Mouse (Mus musculus): Measurements from ENCODE around the gene Ripk1. TPM values are rescaled to one million over a fixed set of nuclear protein-coding genes. Genes with fewer than 3 reads are reported as not detected.
"Not testable (repeated sequence)": the region's sequence is repeated elsewhere in the genome, so short reads cannot be mapped to it uniquely, and the experiment has no call there.

The Ripk1 gene
- total and polyA plus RNA-seq, 3 experiments = 2.0 to 7.4 (median 7.0) TPM

DNA sequence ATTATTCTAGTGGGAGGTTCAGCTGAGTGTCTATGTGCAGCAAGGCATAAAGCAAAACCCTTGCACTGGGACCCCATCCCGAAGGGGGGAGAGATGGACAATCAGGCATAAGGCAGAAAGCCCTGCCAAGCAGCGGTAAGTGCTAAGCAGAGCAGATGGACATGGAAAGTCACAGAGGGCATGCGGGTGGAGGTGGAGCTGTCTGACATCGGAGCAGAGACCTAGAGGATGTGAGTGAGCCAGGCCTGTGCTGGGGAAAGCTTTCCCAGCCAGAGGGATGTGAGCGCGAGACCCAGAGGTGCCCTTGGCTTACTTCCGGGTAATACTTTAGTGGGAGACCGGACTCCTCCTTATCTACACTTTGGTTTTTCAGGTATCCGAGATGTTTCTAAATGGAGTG lies 57.9 kb downstream of the Ripk1 start:
- WGBS = 78% methylated on average over 9 of the region's 9 CpGs
- Histone ChIP-seq H3K4me1 (ENCODE audit: control insufficient read depth, insufficient read depth, low read length) (no peaks in the 10 kb centered on the region), H3K36me3 (ENCODE audit: control insufficient read depth, insufficient read depth, low read length) (no peaks in the 10 kb centered on the region), H3K79me2 (replicated peaks; ENCODE audit: control insufficient read depth, insufficient read depth, low read length) (no peaks in the 10 kb centered on the region), H3K27ac (peak overlapping the region; percentile 20; the same call in 1 of the 2 replicates), H3K9ac (ENCODE audit: low read depth, low read length) (no peak overlapping the region), H3K27me3 (ENCODE audit: control insufficient read depth, insufficient read depth, low read length) (no peaks in the 10 kb centered on the region), H3K4me3 (no peak overlapping the region)
- DNase-seq = no peak
- intact Hi-C loops (cut with DNase I) = no loop called here
- TF ChIP-seq POLR2A (IDR thresholded peaks at IDR 0.05; ENCODE audit: insufficient read depth, low read depth, low read length) (no peak), CTCF (IDR thresholded peaks at IDR 0.05) (no peak), EP300 (IDR thresholded peaks at IDR 0.05; ENCODE audit: insufficient read depth, low read depth, low read length) (no peak)

DNA sequence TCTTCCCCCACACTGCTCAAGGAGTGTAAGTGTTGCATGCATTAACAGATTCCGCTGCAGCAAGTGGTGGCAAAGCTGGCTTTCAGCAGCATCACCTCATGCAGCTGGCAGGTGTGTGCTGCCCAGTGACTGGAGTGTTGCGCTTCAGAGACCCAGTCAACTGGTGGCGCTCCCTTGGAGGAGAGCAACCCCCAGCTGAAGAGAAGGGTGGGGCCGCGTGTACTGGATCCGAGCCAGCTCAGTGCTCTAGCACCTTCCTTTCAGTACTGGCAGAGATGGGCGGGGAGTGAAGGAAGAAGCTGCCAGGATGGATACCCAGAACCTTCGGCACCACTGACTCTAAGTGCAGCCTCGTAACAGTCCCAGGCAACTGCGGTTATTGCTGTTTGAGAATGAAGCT lies 60.3 kb downstream of the Ripk1 start:
- Histone ChIP-seq H3K4me3 (no peak overlapping the region), H3K36me3 (ENCODE audit: control insufficient read depth, insufficient read depth, low read length) (no peaks in the 10 kb centered on the region), H3K9ac (ENCODE audit: low read depth, low read length) (no peak overlapping the region), H3K27me3 (ENCODE audit: control insufficient read depth, insufficient read depth, low read length) (no peaks in the 10 kb centered on the region), H3K79me2 (replicated peaks; ENCODE audit: control insufficient read depth, insufficient read depth, low read length) (no peaks in the 10 kb centered on the region), H3K27ac (no peak overlapping the region), H3K4me1 (ENCODE audit: control insufficient read depth, insufficient read depth, low read length) (no peaks in the 10 kb centered on the region)
- TF ChIP-seq POLR2A (IDR thresholded peaks at IDR 0.05; ENCODE audit: insufficient read depth, low read depth, low read length) (no peak), CTCF (IDR thresholded peaks at IDR 0.05) (no peak), EP300 (IDR thresholded peaks at IDR 0.05; ENCODE audit: insufficient read depth, low read depth, low read length) (no peak)
- 87% methylated on average over 10 of the region's 10 CpGs for WGBS
- intact Hi-C loops (cut with DNase I) = no loop called here
- DNase-seq = no peak

DNA sequence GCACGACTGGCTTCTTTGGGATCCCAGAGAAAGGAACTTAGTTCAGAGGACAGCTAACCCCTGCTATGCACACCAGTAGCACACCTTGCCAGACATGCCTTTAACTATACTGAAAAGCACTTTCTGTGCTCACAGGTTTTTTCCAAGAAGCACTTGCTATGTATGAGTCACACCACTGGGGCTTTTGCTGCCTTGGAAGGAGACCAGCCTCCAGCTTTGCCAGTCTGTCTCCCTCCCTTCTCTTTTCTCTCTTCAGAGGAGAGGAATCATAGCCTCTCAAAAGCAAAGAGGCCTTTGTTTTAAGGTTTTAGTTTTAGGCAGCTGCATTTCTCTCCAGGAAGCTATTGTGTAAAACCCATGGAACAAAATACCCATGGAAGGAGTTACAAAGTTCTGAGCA lies 64.2 kb downstream of the Ripk1 start:
- WGBS = 62% methylated on average over 1 of the region's 1 CpGs
- intact Hi-C loops (cut with DNase I) = no loop called here
- H3K9ac ChIP-seq (ENCODE audit: low read depth, low read length) = no peak overlapping the region
- H3K79me2 ChIP-seq (replicated peaks; ENCODE audit: control insufficient read depth, insufficient read depth, low read length) = no peaks in the 10 kb centered on the region
- no peak overlapping the region for H3K27ac ChIP-seq
- no peak overlapping the region for H3K4me3 ChIP-seq
- DNase-seq = peak; percentile 21 to 39
- TF ChIP-seq POLR2A (IDR thresholded peaks at IDR 0.05; ENCODE audit: insufficient read depth, low read depth, low read length) (no peak), EP300 (IDR thresholded peaks at IDR 0.05; ENCODE audit: insufficient read depth, low read depth, low read length) (no peak), CTCF (IDR thresholded peaks at IDR 0.05) (no peak)
- H3K4me1 ChIP-seq (ENCODE audit: control insufficient read depth, insufficient read depth, low read length) = no peaks in the 10 kb centered on the region
- no peaks in the 10 kb centered on the region for H3K27me3 ChIP-seq (ENCODE audit: control insufficient read depth, insufficient read depth, low read length)
- no peaks in the 10 kb centered on the region for H3K36me3 ChIP-seq (ENCODE audit: control insufficient read depth, insufficient read depth, low read length)

DNA sequence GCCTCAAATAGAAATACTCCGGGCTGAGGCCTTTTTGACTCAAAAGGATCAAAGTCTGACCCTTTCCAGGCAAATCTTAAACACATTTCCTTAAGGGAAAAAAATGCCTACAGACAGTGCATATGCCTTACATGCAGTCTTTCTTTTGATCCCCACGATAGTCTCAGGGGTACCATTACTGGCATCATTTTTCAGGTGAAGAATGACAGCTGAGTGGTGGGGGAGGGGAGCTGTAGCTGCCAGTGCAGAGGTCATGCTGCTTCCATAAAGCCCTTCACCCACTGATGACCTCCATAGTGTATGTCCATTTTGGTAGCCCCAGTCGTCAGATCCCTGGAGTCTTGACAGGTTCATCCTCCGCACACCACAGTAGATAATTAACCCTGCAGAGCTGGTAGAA lies 68.1 kb downstream of the Ripk1 start:
- Histone ChIP-seq H3K4me3 (no peak overlapping the region), H3K4me1 (ENCODE audit: control insufficient read depth, insufficient read depth, low read length) (no peaks in the 10 kb centered on the region), H3K79me2 (replicated peaks; ENCODE audit: control insufficient read depth, insufficient read depth, low read length) (no peaks in the 10 kb centered on the region), H3K27ac (no peak overlapping the region), H3K9ac (ENCODE audit: low read depth, low read length) (no peak overlapping the region), H3K27me3 (ENCODE audit: control insufficient read depth, insufficient read depth, low read length) (no peaks in the 10 kb centered on the region), H3K36me3 (ENCODE audit: control insufficient read depth, insufficient read depth, low read length) (no peaks in the 10 kb centered on the region)
- 85% methylated on average over 4 of the region's 4 CpGs for WGBS
- no peak for TF ChIP-seq EP300 (IDR thresholded peaks at IDR 0.05; ENCODE audit: insufficient read depth, low read depth, low read length)
- TF ChIP-seq CTCF (IDR thresholded peaks at IDR 0.05) = no peak
- TF ChIP-seq POLR2A (IDR thresholded peaks at IDR 0.05; ENCODE audit: insufficient read depth, low read depth, low read length) = no peak
- DNase-seq = no peak
- intact Hi-C loops (cut with DNase I) = no loop called here

DNA sequence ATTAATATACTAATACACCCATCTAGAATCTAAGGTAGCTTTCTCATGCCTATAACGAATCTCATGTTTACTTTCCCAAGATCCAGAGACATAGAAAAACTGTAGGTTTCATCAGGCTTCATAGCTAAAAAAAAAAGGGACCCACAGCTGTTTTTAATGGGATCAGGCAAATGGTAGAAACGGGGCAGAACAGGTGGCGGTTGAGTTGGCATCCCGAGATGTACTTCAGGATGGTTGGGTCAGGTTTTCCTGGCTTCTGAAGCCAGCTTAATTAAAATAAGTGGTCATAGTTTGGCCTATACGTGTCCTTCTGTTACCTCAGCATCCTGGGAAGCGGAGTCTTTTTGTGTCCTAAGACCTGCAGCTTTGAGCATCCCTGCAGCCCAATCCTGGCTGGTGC lies 69.7 kb downstream of the Ripk1 start:
- TF ChIP-seq EP300 (IDR thresholded peaks at IDR 0.05; ENCODE audit: insufficient read depth, low read depth, low read length) (no peak), POLR2A (IDR thresholded peaks at IDR 0.05; ENCODE audit: insufficient read depth, low read depth, low read length) (no peak), CTCF (IDR thresholded peaks at IDR 0.05) (no peak)
- Histone ChIP-seq H3K9ac (ENCODE audit: low read depth, low read length) (no peak overlapping the region), H3K4me3 (no peak overlapping the region), H3K79me2 (replicated peaks; ENCODE audit: control insufficient read depth, insufficient read depth, low read length) (no peaks in the 10 kb centered on the region), H3K4me1 (ENCODE audit: control insufficient read depth, insufficient read depth, low read length) (peaks cover 5% of the 10 kb centered on the region), H3K27me3 (ENCODE audit: control insufficient read depth, insufficient read depth, low read length) (no peaks in the 10 kb centered on the region), H3K27ac (no peak overlapping the region), H3K36me3 (ENCODE audit: control insufficient read depth, insufficient read depth, low read length) (no peaks in the 10 kb centered on the region)
- intact Hi-C loops (cut with DNase I) = no loop called here
- no peak for DNase-seq
- WGBS = 90% methylated on average over 6 of the region's 6 CpGs

DNA sequence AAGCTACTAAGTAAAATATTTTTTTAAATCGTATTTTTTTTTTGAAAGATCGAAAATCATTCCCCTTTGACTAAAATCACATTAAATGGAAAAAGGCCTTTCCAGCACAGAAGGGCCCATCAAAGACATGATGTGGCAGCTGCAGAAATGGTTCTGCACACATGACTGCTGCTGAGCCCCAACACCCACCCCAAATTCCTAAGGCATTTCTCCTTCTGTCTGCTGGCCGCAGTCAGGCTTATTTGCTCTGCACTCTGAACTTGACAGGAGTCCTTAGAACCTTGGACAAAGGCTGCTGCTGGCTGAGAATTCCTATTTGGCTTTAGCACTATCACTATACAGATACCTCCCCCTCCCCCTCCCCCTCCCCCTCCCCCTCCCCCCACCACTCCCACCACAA lies 70.7 kb downstream of the Ripk1 start:
- no peaks in the 10 kb centered on the region for H3K27me3 ChIP-seq (ENCODE audit: control insufficient read depth, insufficient read depth, low read length)
- intact Hi-C loops (cut with DNase I) = no loop called here
- H3K36me3 ChIP-seq (ENCODE audit: control insufficient read depth, insufficient read depth, low read length) = no peaks in the 10 kb centered on the region
- WGBS = 90% methylated on average over 3 of the region's 3 CpGs
- TF ChIP-seq EP300 (IDR thresholded peaks at IDR 0.05; ENCODE audit: insufficient read depth, low read depth, low read length) (no peak), CTCF (IDR thresholded peaks at IDR 0.05) (no peak), POLR2A (IDR thresholded peaks at IDR 0.05; ENCODE audit: insufficient read depth, low read depth, low read length) (no peak)
- no peaks in the 10 kb centered on the region for H3K79me2 ChIP-seq (replicated peaks; ENCODE audit: control insufficient read depth, insufficient read depth, low read length)
- H3K27ac ChIP-seq = no peak overlapping the region
- no peak overlapping the region for H3K4me3 ChIP-seq
- no peak for DNase-seq
- peaks cover 8% of the 10 kb centered on the region for H3K4me1 ChIP-seq (ENCODE audit: control insufficient read depth, insufficient read depth, low read length)
- H3K9ac ChIP-seq (ENCODE audit: low read depth, low read length) = no peak overlapping the region

DNA sequence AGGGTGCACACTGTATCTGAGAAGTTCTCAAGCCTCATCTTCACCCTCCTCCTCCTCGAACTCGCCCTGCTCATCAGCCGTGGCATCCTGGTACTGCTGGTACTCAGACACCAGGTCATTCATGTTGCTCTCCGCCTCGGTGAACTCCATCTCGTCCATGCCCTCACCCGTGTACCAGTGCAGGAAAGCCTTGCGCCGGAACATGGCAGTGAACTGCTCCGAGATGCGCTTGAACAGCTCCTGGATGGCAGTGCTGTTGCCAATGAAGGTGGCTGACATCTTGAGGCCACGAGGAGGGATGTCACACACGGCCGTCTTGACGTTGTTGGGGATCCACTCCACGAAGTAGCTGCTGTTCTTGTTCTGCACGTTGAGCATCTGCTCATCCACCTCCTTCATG lies 72.3 kb downstream of the Ripk1 start:
- H3K4me3 ChIP-seq; DNase-seq; H3K27me3 ChIP-seq (ENCODE audit: control insufficient read depth, insufficient read depth, low read length); intact Hi-C loops (cut with DNase I); H3K36me3 ChIP-seq (ENCODE audit: control insufficient read depth, insufficient read depth, low read length); H3K9ac ChIP-seq (ENCODE audit: low read depth, low read length); H3K27ac ChIP-seq; H3K79me2 ChIP-seq (replicated peaks; ENCODE audit: control insufficient read depth, insufficient read depth, low read length): not testable (repeated sequence)
- H3K4me1 ChIP-seq (ENCODE audit: control insufficient read depth, insufficient read depth, low read length) = peaks cover 11% of the 10 kb centered on the region
- WGBS = 96% methylated on average over 11 of the region's 17 CpGs

DNA sequence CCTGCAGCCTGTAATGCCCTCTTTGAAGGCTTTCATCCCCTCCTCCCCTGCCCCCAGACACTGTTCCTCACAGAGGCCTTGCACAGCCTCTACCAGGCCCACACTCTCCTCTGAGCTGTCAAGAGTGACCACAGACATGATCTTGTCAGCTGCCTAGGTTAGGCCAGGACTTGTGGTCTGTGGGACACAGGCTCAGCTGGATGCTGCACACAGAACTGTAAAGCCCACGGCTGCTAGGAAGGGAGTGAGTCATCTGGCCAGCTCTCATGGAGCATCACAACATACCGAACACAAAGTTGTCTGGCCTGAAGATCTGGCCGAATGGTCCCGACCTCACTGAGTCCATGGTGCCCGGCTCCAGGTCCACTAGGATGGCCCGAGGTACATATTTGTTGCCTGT lies 73.7 kb downstream of the Ripk1 start:
- H3K27me3 ChIP-seq (ENCODE audit: control insufficient read depth, insufficient read depth, low read length); DNase-seq; H3K79me2 ChIP-seq (replicated peaks; ENCODE audit: control insufficient read depth, insufficient read depth, low read length); H3K27ac ChIP-seq; H3K9ac ChIP-seq (ENCODE audit: low read depth, low read length); H3K4me3 ChIP-seq; intact Hi-C loops (cut with DNase I); H3K36me3 ChIP-seq (ENCODE audit: control insufficient read depth, insufficient read depth, low read length): not testable (repeated sequence)
- peaks cover 11% of the 10 kb centered on the region for H3K4me1 ChIP-seq (ENCODE audit: control insufficient read depth, insufficient read depth, low read length)
- WGBS = 76% methylated on average over 6 of the region's 6 CpGs

Measured in heart, adult 2 months (tissue).